Mouse (Mus musculus): ENCODE data around the gene Cfap161. TPM values are rescaled to one million over a fixed set of nuclear protein-coding genes. Genes with fewer than 3 reads are reported as not detected.

Gene Cfap161
- total RNA-seq, 1 experiment = 0.27 TPM

DNA sequence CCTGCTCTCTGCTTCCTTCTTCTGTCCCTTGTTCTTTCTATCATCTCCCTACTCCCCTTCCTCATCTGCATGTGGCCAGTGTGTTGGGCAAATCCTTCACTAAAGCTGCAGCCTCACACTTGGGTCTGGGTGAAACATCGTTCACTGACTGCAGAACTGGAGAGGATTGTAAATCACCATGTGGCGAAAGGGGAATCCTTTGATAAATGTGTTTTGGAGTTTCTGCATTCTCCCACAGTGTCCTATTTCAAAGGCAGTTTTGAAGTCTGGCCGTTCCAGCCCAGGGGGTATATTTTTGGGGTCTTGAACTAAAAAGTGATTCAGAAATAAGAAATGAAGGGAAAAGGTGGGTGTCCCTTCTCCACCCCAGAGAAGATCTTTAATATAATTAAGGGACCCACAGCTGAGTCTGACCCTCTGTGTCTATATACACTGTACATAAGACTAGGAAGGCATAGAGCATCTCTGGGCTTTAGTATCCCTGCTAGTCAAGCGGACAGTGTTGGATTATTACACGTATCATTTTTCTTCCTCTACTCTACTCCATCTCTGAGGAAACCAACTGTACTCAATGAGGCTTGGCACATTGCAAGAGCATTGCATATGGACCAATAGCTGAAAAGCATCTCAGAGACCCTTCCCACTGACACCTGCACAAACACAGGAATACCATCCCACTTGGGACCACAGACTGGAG is 67.6 kb downstream of the Cfap161 start:
- no peaks in the 10 kb centered on the region for H3K4me1 ChIP-seq (ENCODE audit: control insufficient read depth in 2 of 2, insufficient read depth in 2 of 2, low read length in 2 of 2, poor library complexity in 1 of 2)
- no peak overlapping the region for H3K9ac ChIP-seq (ENCODE audit: insufficient read depth, low read depth, low read length, poor library complexity, severe bottlenecking)
- in situ Hi-C loops (cut with MboI; ENCODE audit: low sequenced_read_pairs in 2 of 2, unreplicated experiment in 2 of 2) = no loop called here
- H3K27ac ChIP-seq (ENCODE audit: insufficient read depth, low read depth, low read length, poor library complexity, severe bottlenecking) = no peak overlapping the region
- no peak for DNase-seq (ENCODE audit: low read depth, low spot score)
- no peak overlapping the region for H3K4me3 ChIP-seq (ENCODE audit: insufficient read depth in 1 of 2, low read depth in 1 of 2, low read length in 2 of 2, poor library complexity in 1 of 2, severe bottlenecking in 1 of 2)
- no peaks in the 10 kb centered on the region for H3K36me3 ChIP-seq (ENCODE audit: control insufficient read depth, insufficient read depth, low read length, poor library complexity, severe bottlenecking)
- TF ChIP-seq HCFC1 (IDR thresholded peaks at IDR 0.05; ENCODE audit: borderline replicate concordance, insufficient read depth, low read length) = no peak
- TF ChIP-seq ZC3H11A (IDR thresholded peaks at IDR 0.05; ENCODE audit: borderline replicate concordance, low read depth, low read length) = no peak
- no peak for TF ChIP-seq MAFK (IDR thresholded peaks at IDR 0.05; ENCODE audit: insufficient read depth, low read depth, low read length)
- TF ChIP-seq ZNF384 (IDR thresholded peaks at IDR 0.05; ENCODE audit: low read depth, low read length) = no peak
- TF ChIP-seq CHD2 (IDR thresholded peaks at IDR 0.05; ENCODE audit: low read depth, low read length) = no peak
- H3K9me3 ChIP-seq (ENCODE audit: control insufficient read depth, insufficient read depth, low read depth, low read length) = no peaks in the 10 kb centered on the region

DNA sequence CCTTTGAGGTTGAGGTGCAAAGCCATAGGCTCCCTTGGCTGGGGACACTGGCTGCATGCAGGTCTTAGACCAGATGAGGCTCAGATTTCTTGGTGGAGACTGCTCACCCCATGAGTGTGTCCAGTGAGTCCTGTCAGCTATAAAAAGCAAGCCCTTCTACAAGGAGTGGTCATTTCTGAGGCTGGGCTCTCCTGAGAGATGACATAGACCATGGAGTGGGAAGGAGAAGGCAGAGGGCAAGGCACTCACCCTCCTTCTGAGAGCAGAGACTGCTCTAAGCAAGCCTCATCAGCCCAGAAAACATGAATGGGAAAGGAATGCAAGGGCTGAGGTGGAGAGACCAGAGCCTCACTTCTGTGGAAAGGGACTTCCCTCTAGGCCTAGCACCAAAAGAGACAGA is 68.9 kb downstream of the Cfap161 start:
- H3K4me3 ChIP-seq (ENCODE audit: insufficient read depth in 1 of 2, low read depth in 1 of 2, low read length in 2 of 2, poor library complexity in 1 of 2, severe bottlenecking in 1 of 2) = no peak overlapping the region
- no peaks in the 10 kb centered on the region for H3K4me1 ChIP-seq (ENCODE audit: control insufficient read depth in 2 of 2, insufficient read depth in 2 of 2, low read length in 2 of 2, poor library complexity in 1 of 2)
- in situ Hi-C loops (cut with MboI; ENCODE audit: low sequenced_read_pairs in 2 of 2, unreplicated experiment in 2 of 2) = no loop called here
- DNase-seq (ENCODE audit: low read depth, low spot score) = no peak
- H3K9me3 ChIP-seq (ENCODE audit: control insufficient read depth, insufficient read depth, low read depth, low read length) = no peaks in the 10 kb centered on the region
- no peak overlapping the region for H3K9ac ChIP-seq (ENCODE audit: insufficient read depth, low read depth, low read length, poor library complexity, severe bottlenecking)
- TF ChIP-seq ZNF384 (IDR thresholded peaks at IDR 0.05; ENCODE audit: low read depth, low read length) (no peak), CHD2 (IDR thresholded peaks at IDR 0.05; ENCODE audit: low read depth, low read length) (no peak)
- no peak overlapping the region for H3K27ac ChIP-seq (ENCODE audit: insufficient read depth, low read depth, low read length, poor library complexity, severe bottlenecking)
- H3K36me3 ChIP-seq (ENCODE audit: control insufficient read depth, insufficient read depth, low read length, poor library complexity, severe bottlenecking) = no peaks in the 10 kb centered on the region

DNA sequence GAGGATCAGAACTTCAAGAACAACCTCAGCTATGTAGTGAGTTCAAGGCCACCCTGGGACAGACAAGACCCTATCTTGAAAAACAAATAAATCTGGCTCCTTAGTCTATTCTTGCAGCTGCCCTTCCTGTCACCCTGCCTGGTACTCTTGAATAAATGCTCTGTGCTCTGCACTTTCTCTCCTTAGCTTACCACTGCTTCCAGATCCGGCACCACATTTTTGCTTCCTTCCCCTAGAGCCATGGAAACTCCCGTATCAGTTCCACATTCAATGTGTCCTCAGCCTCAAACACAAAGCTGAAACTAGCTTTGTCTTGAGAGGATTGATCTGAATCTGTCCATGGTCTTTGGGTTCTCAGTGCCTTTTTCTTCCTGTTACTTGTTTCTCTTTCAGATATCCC is 70.1 kb downstream of the Cfap161 start:
- Histone ChIP-seq H3K4me3 (ENCODE audit: insufficient read depth in 1 of 2, low read depth in 1 of 2, low read length in 2 of 2, poor library complexity in 1 of 2, severe bottlenecking in 1 of 2) (no peak overlapping the region), H3K27ac (ENCODE audit: insufficient read depth, low read depth, low read length, poor library complexity, severe bottlenecking) (no peak overlapping the region), H3K9me3 (ENCODE audit: control insufficient read depth, insufficient read depth, low read depth, low read length) (no peaks in the 10 kb centered on the region), H3K36me3 (ENCODE audit: control insufficient read depth, insufficient read depth, low read length, poor library complexity, severe bottlenecking) (no peaks in the 10 kb centered on the region), H3K9ac (ENCODE audit: insufficient read depth, low read depth, low read length, poor library complexity, severe bottlenecking) (no peak overlapping the region), H3K4me1 (ENCODE audit: control insufficient read depth in 2 of 2, insufficient read depth in 2 of 2, low read length in 2 of 2, poor library complexity in 1 of 2) (no peaks in the 10 kb centered on the region)
- TF ChIP-seq MAFK (IDR thresholded peaks at IDR 0.05; ENCODE audit: insufficient read depth, low read depth, low read length) = no peak
- no peak for TF ChIP-seq ZNF384 (IDR thresholded peaks at IDR 0.05; ENCODE audit: low read depth, low read length)
- no peak for TF ChIP-seq HCFC1 (IDR thresholded peaks at IDR 0.05; ENCODE audit: borderline replicate concordance, insufficient read depth, low read length)
- TF ChIP-seq ZC3H11A (IDR thresholded peaks at IDR 0.05; ENCODE audit: borderline replicate concordance, low read depth, low read length) = no peak
- TF ChIP-seq CHD2 (IDR thresholded peaks at IDR 0.05; ENCODE audit: low read depth, low read length) = no peak
- in situ Hi-C loops (cut with MboI; ENCODE audit: low sequenced_read_pairs in 2 of 2, unreplicated experiment in 2 of 2) = no loop called here
- no peak for DNase-seq (ENCODE audit: low read depth, low spot score)

Other genes starting within 250 kb of the Cfap161 start
- gene Tmc3, start 210.0 kb downstream of the Cfap161 start, total RNA-seq (2012; rRNA removed) = 0.80 and 1.3 TPM in 2 replicates
- 8.1 and 11.9 TPM in 2 replicates for gene Stard5, start 162.9 kb downstream of the Cfap161 start, total RNA-seq (2012; rRNA removed)
- gene Il16, start 49.2 kb downstream of the Cfap161 start, total RNA-seq (2012; rRNA removed) = 0.21 and 0.36 TPM in 2 replicates
- 10.4 and 13.2 TPM in 2 replicates for gene Tlnrd1, start 89.4 kb upstream of the Cfap161 start, total RNA-seq (2012; rRNA removed)
- 142 and 228 TPM in 2 replicates for gene Mesd, start 89.6 kb upstream of the Cfap161 start, total RNA-seq (2012; rRNA removed)